Mouse (Mus musculus) natural killer cell, adult 2 months (primary cell): ENCODE results near the gene Specc1.
A peak's percentile ranks its signal among the peaks of the same experiment; 100 is the strongest.

Experiments used
- DNase-seq, 2 experiments: peaks; one replicate each; pipeline ENCODE4 v3.0.0; 2022; ENCODE audit warnings: low spot score in 2 of 2

The Specc1 gene

DNA sequence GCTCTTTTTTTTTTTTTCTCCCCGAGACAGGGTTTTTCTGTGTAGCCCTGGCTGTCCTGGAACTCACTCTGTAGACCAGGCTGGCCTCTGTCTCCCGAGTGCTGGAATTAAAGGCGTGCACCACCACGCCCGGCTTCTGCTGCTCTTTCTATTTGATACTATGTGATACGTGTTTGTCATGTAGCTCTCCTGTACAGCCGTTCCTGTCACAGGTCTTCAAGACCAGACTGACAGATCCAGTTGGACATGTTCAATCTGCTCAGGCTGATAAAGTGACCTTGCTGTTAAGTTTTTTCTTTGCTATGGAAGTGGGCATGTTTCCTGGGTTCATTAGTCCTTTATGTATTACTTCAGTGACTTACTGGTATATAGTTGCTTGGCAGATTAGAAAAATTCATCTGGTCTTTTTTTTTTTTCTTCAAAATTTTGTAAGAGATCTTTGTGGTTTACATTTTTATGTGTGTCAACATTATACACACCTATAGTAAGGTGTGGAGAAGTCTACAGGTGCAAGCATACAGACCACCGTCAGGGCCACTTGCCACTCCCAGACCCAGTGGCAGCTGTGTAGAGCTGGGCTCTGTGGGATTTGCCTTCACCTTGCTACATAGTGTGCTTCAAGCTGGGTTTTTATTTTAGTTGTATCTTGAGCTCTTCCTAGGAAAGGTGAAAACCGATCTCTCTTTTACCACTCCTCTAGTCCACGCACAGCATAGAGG, 221.0 kb downstream of the Specc1 start:
- no peak for DNase-seq

DNA sequence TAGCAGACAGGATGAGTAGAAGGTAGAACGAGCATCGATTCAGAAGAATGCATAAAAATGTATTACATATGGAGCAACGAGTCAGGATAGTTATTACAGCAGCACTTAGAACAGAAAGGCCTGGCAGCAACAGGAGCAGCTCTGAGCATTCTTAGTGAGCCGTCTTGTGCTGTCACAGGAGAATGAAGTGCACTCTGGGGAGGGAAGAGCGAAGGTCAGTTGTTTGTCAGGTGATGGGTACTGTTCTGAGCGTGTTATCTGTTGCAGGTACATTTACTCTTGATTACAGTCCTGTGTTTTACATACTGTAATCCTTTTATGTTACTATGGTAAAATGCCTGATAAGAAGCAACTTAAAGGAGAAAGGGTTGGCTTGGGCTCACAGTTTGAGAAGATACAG, 224.2 kb downstream of the Specc1 start:
- no peak for DNase-seq

DNA sequence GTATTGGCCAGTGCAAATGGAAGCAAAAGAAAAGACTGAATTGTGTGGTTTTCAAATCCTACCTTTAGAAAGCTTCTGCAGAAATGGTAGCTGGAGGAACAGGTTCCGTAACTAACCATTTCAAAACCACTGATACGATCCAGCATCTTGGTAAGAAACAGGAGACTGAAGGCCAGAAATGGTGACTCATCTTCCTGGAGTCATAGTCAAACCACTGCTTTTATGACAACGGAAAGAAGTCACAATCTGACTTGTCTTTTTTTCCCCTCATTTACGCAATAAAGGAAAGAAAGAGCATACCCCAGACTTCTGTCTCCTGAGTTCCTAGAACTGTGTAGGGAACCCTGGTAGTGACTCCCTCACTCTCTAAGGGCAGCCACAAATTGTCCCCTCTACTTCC, 228.3 kb downstream of the Specc1 start:
- no peak for DNase-seq

DNA sequence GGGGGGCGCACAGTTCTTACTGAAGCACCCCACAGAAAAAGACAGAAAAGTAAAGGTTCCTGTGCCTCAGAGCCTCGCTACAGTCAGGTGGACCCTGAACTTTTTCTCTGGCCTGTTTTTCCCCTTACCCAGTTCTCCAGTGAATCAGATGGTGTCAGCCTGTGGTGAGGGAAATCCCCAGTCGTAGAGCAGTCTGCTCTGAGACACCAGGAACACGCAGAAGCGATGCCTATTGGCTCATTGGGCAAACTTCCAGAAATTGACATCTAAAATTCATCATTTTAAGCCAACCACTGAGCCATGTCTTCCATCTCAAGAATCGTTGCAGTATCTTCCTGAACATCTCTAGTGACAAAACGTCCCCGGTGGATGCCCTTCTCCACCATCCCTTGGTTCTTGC, 230.5 kb downstream of the Specc1 start:
- DNase-seq: peak; percentile 4 to 31

DNA sequence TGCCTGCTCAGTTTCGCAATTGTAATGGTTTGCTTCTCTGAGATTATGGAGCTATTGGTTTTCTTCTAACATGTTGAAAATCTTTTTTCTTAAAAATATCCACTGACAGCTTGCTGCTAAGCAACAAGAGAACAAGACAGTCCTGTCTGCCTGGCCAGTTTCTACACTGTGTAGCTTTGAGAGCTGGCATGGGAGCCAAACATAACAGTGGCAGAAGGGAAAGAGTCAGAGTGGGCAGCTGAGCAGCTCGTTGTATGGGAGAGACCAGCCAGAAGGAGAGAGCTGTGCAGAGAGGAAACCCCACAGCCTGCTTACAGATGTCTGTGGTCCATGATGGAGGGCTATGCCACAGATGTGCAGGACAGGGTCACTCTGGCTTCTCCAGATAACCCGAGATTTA, 235.5 kb downstream of the Specc1 start:
- DNase-seq: no peak

DNA sequence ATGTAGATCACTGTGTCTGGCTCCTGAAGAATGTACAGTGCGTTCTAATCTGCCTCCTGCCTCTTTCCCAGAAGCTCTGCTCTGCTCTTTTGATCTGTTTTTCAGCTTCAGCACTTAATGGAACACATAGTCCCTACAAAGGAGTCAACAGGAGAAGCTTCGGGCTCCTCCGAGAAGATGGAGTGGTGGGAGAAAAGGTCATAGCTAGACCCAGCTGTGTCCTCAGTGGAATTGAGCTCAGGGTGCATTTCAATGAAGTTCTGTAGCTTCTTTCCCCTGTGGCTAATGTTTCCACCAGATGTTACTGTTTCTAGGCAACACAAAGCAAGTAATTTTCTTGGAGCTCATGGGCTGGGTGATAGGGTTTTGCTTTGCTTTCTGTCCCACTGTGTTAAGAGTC, 236.6 kb downstream of the Specc1 start:
- DNase-seq: no peak

DNA sequence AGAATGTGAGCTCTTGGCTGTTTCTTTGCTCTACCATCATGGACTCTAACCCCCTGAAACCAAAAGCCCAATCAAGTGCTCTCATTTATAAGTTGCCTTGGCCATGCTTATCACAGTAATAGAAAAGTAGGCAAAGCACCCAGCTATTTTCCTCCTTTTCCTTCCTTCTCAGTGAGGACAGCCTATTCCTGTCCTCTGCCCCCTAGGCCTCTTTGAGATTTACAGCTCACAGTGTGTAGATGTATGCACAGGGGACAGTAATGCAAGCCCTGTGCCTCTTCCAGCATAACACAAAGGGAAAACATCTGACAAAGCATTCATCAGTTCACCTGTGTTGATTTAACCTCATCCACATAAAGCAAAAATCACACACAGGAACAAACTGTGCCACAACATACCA, 237.7 kb downstream of the Specc1 start:
- DNase-seq: no peak

DNA sequence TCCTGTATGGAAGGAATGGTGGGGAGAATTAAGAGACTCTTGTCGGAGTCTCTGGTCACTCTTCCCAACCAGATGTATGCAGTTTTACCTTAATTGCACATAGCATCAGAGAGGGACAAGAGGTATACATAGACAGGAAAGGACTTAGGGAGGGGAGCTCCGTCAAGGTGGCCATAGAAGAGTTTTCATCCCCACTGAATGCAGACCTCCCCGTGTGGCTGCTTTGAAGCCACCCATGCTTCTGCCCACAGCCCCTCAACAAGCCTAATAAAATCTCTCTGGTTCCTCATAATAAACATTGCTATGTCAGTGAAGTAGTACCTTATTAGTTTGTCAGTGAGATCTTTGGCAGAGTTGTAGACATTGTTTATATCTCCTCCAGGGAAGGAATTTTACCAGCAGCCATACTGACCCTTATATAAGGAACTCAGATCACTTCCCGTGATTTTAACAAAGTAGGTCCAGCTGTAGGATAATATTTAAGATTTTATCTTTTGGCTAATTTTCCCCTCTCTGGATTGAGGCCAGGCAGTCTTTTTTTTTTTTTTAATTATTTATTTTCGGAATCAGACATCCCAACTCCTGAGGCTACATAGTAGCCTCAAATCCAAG, 244.4 kb downstream of the Specc1 start:
- no peak for DNase-seq

DNA sequence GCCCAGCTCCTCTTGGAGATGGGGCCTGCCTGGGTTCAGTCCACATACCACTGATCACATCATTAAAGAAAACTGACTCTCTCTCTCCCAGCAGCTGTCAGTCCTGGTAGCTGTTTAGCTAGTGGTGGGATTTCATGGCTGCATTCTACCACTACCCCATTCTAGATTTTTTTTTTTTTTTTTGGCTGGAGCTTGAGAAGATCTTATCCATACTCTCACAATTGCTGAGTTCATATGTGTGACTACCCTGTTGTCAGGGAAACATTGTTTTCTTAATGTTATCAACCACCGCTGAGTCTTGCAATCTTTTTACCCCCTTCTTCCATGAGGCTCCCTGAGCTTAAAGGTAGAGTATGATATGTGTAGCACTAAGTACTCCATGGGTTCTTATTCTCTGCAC, 246.1 kb downstream of the Specc1 start:
- DNase-seq: no peak

DNA sequence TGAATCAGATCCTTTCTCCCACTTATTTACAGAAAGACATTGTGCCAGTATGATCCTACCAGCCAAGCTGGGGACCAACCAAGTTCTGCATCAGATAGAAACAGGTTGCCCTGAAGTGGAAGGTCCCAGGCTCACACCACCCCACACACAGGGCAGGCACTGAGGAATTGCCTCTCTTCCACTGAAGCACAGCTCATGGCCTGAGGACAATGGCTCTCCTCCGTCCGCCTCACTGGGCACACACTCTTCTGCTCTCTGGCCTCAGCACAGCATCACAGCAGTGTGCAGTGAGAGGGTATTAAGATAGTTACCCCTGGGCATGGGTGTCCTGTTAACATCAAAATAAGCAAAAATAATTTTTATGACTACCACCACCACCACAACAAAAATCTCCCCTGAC, 252.5 kb downstream of the Specc1 start:
- DNase-seq: no peak

DNA sequence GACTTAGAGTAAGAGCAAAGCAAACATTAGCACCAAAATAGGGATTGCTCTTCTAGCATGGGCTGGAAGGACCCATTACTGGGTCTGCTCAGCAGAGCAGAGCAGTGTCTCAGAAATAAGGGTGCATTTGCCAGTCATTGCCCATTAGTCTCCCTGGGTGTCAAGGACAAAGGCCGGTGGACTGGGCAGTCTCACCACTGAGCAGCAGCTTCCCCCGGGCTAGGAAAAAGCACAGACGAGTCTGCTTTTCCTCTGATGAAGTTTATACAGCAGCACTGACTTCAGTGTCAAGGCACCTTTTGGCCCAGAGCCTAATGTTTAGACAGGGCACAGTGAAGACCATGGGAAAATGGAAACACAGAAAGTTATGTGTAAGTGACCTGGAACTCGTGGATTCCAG, 253.3 kb downstream of the Specc1 start:
- DNase-seq: no peak

DNA sequence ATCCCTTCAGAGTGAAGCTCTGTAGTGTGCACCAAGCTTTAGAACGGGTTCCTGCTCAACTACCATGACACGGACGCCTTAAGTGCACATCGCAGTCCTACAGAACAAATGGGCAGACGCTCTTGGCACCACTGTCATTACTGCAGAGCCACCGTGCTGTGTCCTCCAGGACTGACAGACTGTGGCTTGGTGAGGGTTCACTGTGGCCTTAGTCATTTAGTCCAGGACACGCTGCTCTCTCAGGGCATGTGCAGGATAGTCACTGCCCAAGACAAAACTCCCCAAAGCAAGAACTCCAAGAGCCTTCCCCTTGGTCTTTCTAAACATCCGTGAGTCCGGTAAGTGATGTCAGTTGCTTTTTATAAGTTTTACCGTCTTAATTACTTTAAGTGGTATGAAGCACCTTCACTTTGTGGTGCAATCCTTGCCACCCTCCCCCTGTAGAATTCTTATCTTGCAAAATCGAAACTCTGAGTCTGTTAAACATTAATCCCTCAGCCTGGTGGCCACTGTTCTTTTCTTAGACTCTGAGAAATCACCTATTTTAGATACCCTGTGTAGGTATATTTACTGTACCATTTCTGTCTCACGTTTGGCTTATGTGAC, 256.9 kb downstream of the Specc1 start:
- DNase-seq: no peak

DNA sequence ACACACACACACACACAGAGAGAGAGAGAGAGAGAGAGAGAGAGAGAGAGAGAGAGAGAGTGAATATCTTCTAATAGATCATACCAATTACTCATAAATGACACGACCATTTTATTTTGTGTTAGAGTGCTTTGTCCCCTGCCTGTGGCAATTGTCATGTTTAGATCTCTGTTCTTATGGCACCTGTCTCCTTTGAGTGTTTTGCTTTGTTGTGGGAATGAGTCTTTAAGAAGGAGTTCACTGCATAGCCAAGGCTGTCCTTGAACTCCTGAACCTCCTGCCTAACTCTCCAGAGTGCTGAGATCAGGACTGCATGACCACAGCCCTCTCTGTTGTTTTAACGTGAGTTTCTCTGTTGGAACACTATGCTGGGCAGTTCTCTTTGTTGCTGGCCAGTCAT, 258.5 kb downstream of the Specc1 start:
- DNase-seq: no peak

DNA sequence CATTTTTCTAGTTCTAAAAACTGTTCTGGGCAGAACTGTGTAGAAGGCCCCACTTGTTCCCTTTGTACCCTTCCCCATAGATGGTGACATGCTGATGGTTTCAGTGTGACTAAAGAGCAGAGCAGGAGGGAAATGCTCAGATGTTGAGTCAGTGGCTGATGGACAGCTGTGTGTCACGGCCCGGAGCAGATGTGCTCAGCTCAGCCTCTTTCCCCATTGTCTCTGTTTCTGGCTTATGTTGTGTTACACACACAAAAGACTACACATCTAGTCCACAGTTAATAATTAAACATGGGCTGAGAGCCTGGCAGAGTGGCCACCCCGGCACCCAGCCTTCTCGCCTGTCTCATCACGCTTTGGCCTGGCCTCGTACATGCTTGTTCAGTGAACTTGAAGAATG, 261.2 kb downstream of the Specc1 start:
- no peak for DNase-seq

DNA sequence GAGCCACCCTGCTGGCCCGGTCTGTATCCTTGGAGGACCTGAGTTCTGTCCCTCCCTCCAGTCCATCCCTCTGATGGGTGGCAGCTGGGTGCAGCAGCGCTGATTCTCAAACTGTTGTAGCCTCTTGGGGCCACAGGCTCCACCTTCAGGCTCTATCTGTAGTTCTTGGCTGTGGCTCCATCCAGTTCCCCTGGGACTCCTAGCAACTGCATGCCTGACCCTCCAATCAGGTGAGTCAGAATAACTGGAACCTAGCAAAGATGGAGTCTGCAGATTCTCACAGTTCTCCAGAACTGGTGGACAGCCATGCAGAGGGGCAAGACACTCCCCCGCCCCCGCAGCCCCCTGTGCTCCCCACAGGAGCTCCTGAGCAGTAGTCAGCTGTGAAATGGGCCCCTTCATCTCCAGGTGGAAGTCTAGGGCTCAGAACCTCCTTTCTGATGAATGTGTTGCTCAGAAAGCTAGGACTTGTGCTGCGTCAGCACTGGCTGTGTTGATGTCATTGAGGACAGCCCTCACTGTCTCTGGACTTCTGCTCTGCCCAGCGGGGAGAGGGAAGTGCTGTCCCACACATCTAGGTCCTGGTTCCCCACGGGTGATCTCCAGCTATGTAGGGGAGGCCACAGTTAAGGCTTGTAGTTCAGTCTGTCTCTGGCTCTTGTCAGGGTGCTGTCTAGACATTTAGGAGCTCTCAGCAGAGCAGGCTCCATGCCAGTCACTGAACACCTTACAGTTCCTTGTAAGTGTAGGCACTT, 264.4 kb downstream of the Specc1 start:
- DNase-seq: no peak

DNA sequence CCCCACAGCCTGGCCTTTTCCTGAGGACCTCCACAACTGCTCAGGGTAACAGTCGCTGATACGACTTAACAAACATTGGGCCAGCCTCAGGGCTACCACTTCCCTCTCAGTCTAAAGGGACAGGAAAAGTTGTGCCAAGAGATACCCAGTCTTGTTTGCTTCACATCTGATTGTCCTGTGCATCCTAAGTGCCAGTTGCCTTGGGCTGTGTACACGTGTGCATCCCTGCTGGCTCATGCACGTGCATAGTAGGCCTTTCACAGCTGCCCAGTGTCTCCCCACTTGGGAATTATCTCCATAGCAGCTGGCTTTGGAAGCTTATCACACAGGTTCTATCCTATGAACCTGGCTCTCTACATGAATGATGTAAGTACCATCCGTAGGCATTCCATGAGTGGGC, 266.9 kb downstream of the Specc1 start:
- no peak for DNase-seq

DNA sequence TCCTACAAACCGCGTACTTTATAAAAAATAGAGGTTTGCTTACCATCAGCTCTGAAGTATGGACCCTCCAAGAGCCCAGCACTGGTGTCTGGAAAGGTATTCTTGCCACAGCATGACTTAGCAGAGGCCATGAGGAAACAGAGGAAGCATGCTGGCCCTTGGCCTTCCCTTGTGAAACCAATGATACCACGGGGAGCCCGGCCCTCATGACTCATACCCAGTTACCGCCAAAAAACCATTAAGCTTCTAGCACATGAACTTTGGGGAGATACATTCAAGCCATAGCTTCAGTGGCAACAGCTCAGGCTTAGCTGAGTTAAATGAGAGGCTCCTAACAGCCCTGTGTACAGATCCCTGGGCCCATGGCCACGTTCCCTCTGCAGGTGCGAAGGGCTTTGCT, 267.4 kb downstream of the Specc1 start:
- DNase-seq: peak; percentile 6 to 28

DNA sequence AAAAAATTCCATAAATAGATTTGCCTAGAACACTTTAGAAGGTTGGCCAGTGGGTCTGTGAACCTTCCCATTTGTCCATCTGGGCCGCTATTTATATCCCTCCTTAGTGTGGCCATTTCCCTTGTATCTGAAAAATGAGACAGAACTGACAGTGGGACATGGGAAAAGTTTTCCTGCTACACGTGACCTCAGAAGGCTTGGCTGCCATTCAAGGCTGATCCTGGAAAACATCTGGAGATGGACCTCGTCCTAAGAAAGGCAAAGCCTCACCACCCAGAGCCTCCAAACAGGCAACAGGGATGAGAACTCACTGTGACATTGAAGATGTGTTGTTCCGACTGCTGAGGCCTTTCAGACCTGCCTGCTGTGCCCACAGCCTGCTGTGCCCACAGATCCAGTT, 268.2 kb downstream of the Specc1 start:
- no peak for DNase-seq

DNA sequence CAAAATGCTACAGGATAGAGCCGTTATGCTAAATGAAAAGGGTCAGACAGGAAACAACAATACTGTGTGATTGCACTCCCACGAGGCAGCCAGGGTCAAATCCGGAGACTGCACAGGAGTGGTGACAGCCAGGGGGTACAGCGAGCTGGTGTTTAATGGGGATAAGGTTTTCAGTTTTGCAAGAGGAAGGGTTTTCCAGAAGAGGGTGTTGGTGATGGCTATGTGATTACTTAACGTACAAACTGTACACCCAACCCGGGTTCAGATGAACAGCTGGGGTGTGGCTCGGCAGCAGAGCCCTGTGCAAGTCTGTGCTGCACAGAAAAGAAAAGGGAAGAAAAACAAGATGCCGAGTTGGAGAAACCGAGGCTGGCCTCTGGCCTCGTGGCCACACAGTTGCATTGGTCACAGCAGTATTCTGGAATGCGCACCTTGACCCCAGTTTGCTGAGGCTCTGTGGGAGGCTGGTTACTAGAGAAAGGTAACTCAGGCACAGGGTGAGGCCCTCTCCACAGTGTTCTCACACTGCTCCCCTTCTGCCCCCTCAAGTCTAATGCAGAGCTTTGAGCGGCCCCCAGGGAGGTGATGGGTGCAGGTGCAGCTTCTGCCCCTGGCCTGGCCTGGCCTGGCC, 284.2 kb downstream of the Specc1 start:
- no peak for DNase-seq

DNA sequence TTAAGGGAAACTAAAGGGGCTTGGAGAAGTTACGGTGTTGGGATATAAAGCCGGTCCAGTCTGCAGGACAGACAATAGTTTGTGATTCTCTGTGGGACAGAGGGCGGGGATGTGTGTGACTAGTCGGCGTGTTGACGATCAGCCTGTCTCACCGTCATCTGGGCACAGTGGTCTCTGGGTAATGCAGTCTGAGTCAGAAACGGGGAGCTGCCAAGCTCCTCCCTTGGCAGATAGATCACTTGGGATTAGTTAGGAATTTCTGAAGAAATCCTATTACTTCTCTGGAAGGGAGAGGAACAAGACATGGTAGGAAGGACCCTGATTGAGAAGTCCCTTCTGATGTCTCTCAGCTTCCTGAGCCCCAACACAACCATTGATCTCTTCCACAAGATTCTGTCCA, 287.3 kb downstream of the Specc1 start:
- no peak for DNase-seq

DNA sequence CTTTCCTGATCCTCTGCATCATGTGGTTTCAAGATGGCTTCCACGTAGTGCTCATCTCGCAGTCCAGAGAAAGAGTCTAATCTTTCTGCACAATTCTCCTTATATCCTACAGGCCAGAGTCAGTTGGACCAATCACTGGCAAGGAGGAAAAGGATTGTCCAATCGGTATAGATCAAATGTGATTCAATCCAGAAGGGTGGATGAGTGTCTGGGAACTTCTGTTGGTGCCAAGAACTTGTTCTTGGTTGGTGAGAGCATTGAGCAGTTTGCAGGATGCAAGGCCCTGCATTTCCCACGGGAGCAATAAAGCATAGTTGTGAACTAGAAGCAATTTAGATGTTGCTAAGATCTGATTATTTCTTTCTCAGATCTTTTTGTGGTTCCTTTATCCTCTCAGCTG, 287.9 kb downstream of the Specc1 start:
- no peak for DNase-seq

DNA sequence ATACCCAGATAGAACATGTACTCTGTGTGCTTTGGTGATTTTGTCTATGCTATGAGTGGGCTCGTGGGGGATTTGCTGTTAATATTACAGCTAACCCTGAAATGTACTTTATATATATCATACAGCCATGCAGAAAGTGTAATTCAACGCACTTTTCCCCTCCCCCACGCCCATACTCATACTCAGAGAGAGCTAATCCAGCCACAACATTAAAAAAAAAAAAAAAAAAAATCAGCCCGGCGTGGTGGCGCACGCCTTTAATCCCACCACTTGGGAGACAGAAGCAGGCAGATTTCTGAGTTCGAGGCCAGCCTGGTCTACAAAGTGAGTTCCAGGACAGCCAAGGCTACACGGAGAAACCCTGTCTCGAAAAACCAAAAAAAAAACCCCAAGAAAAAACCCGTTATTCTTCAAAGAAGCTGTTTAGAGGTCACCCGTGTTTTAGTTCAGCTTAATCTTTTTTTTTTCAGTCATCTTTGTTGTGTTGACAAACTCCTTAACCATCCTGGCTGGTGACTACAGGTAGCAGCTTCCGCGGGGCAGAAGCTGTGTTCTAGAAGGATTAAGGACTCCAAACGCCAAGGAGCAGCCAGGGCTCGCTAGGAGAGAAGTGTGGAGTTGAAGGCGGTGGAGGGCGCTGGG, 291.3 kb downstream of the Specc1 start:
- DNase-seq: no peak
